Mouse (Mus musculus) urinary bladder, adult 2 months (tissue): ENCODE results near the gene Nit1. TPM values are rescaled to one million over a fixed set of nuclear protein-coding genes. Genes with fewer than 3 reads are reported as not detected.
"Not testable (repeated sequence)": the region's sequence is repeated elsewhere in the genome, so short reads cannot be mapped to it uniquely, and the experiment has no call there.

Source experiments
- DNase-seq: peaks from one replicate; pipeline ENCODE4 v3.0.0; 2022; ENCODE audit warnings: low spot score
- polyA plus RNA-seq: library from polyadenylated mRNA; depleted of rRNA; stranded (reverse); fragments of >200 nt; gene quantifications from 2 replicates; pipeline ENCODE4 v1.2.3, GENCODE M21; 2012

The Nit1 gene
- polyA plus RNA-seq, 1 experiment: 70.2 TPM

- no peak for DNase-seq
Observed at GRCm38 (mm10) chr1:171355812-171356340, 10.4 kb upstream of the Nit1 start.

- DNase-seq: no peak
Observed at GRCm38 (mm10) chr1:171349210-171349609, 3.8 kb upstream of the Nit1 start.

GRCm38 (mm10) chr1:171348665-171349064 is 3.2 kb upstream of the Nit1 start:
- DNase-seq: no peak

GRCm38 (mm10) chr1:171346095-171346450 is 627 bp upstream of the Nit1 start:
- DNase-seq: no peak

- DNase-seq: no peak
Observed at GRCm38 (mm10) chr1:171344715-171345114, 731 bp downstream of the Nit1 start.

GRCm38 (mm10) chr1:171343922-171344677 is 1.3 kb downstream of the Nit1 start:
- DNase-seq: no peak

GRCm38 (mm10) chr1:171342262-171343207 is 2.9 kb downstream of the Nit1 start:
- no peak for DNase-seq

GRCm38 (mm10) chr1:171330216-171330560 is 15.3 kb downstream of the Nit1 start:
- no peak for DNase-seq

GRCm38 (mm10) chr1:171329433-171330215 is 15.8 kb downstream of the Nit1 start:
- DNase-seq: peak; percentile 82

GRCm38 (mm10) chr1:171328839-171329432 is 16.5 kb downstream of the Nit1 start, which contains the start of gene Dedd:
TSS of gene Dedd (plus strand) at chr1:171329145.
- peak; percentile 89 for DNase-seq

- DNase-seq: no peak
Observed at GRCm38 (mm10) chr1:171328244-171328643, 17.2 kb downstream of the Nit1 start.

- DNase-seq: not testable (repeated sequence)
Observed at GRCm38 (mm10) chr1:171326588-171326987, 18.9 kb downstream of the Nit1 start.

GRCm38 (mm10) chr1:171325571-171325970 is 19.9 kb downstream of the Nit1 start:
- no peak for DNase-seq

- DNase-seq: no peak
Observed at GRCm38 (mm10) chr1:171322012-171322411, 23.4 kb downstream of the Nit1 start.

- DNase-seq: no peak
Observed at GRCm38 (mm10) chr1:171321415-171321814, 24.0 kb downstream of the Nit1 start.

- no peak for DNase-seq
Observed at GRCm38 (mm10) chr1:171320151-171320550, 25.3 kb downstream of the Nit1 start.

GRCm38 (mm10) chr1:171319748-171320147 is 25.7 kb downstream of the Nit1 start:
- no peak for DNase-seq

- no peak for DNase-seq
Observed at GRCm38 (mm10) chr1:171309321-171309720, 36.1 kb downstream of the Nit1 start.

GRCm38 (mm10) chr1:171306157-171306556 is 39.3 kb downstream of the Nit1 start:
- DNase-seq: not testable (repeated sequence)

GRCm38 (mm10) chr1:171298226-171298625 is 47.2 kb downstream of the Nit1 start:
- no peak for DNase-seq

GRCm38 (mm10) chr1:171295063-171295402 is 50.4 kb downstream of the Nit1 start:
- no peak for DNase-seq
